Mouse (Mus musculus) forebrain, postnatal 0 days (tissue): Measurements from ENCODE around the gene Ppp1r10. TPM values are rescaled to one million over a fixed set of nuclear protein-coding genes. Genes with fewer than 3 reads are reported as not detected.
A peak's percentile ranks its signal among the peaks of the same experiment; 100 is the strongest.

Experiments
- ATAC-seq: fragments of 200-750 bp; cut with Nextera tagmentation; 2 replicates; pipeline ENCODE4 v1.8.0; 2017; ENCODE audit warnings: mild to moderate bottlenecking, moderate library complexity
- DNase-seq: peaks from one replicate; pipeline ENCODE4 v3.0.0-alpha.2; 2015
- H3K27ac ChIP-seq: fragments of 300-500 bp; sonication (generic); 2 replicates; pipeline ENCODE4 v1.5.1; 2014; ENCODE audit warnings: low read depth, mild to moderate bottlenecking, antibody characterized with exemption, low read length, moderate library complexity, mixed read lengths
- H3K27me3 ChIP-seq: fragments of 300-500 bp; sonication (generic); 2 replicates; pipeline ENCODE4 v1.6.1; 2014; ENCODE audit warnings: mild to moderate bottlenecking, low read length, mixed read lengths; ENCODE audit not compliant: insufficient read depth
- H3K36me3 ChIP-seq: fragments of 300-500 bp; sonication (generic); 2 replicates; pipeline ENCODE4 v1.6.1; 2014; ENCODE audit warnings: mild to moderate bottlenecking, moderate library complexity; ENCODE audit not compliant: insufficient read depth
- H3K4me1 ChIP-seq: fragments of 300-500 bp; sonication (generic); 2 replicates; pipeline ENCODE4 v1.6.1; 2014; ENCODE audit warnings: antibody characterized with exemption; ENCODE audit not compliant: insufficient read depth
- H3K4me2 ChIP-seq: fragments of 300-500 bp; sonication (generic); 2 replicates; pipeline ENCODE4 v1.6.1; 2014; ENCODE audit warnings: low read depth, mild to moderate bottlenecking, moderate library complexity
- H3K4me3 ChIP-seq: fragments of 300-500 bp; sonication (generic); 2 replicates; pipeline ENCODE4 v1.5.1; 2014; ENCODE audit warnings: low read depth, low read length, mixed read lengths
- H3K9ac ChIP-seq: fragments of 300-500 bp; sonication (generic); 2 replicates; pipeline ENCODE4 v1.6.1; 2014; ENCODE audit warnings: mild to moderate bottlenecking
- H3K9me3 ChIP-seq: fragments of 300-500 bp; sonication (generic); 2 replicates; pipeline ENCODE4 v1.6.1; 2016; ENCODE audit warnings: low read length
- CTCF ChIP-seq: sonication (generic); IDR thresholded peaks from 2 replicates; pipeline ENCODE4 v1.5.1; 2016; ENCODE audit warnings: antibody characterized with exemption, control low read depth, low read depth
- WGBS: fragments of 180-500 bp; shearing (Covaris S2); extraction: QIAGEN DNeasy Blood & Tissue Kit; methylation state at CpG from one replicate; pipeline ENCODE4 v1.1.7; 2014; 5-methylcytosine and 5-hydroxymethylcytosine counted together
- polyA plus RNA-seq: library from polyadenylated mRNA; unstranded; fragments of >200 nt; fragmentation: Nextera tagmentation; extraction: Ambion mirVana; gene quantifications from 2 replicates; pipeline ENCODE4 v1.2.1, GENCODE M21; 2015
- total RNA-seq: library from RNA; depleted of rRNA; stranded (reverse); fragments of >200 nt; gene quantifications from 2 replicates; pipeline ENCODE4 v1.2.3, GENCODE M21; 2014

The Ppp1r10 gene
- total and polyA plus RNA-seq, 2 experiments from 2014 or later, result 32.5 to 60.2 TPM

- WGBS, result 81% methylated on average over 8 of the region's 8 CpGs
- Histone ChIP-seq H3K4me3 (no peak overlapping the region), H3K4me1 (no peaks in the 10 kb centered on the region), H3K27ac (no peak overlapping the region), H3K4me2 (no peak overlapping the region), H3K9ac (no peak overlapping the region), H3K9me3 (no peaks in the 10 kb centered on the region), H3K27me3 (no peaks in the 10 kb centered on the region), H3K36me3 (peaks cover 38% of the 10 kb centered on the region)
- ATAC-seq, result no peak
- no peak for DNase-seq
- no peak for TF ChIP-seq CTCF
Measured at GRCm38 (mm10) chr17:35954665-35955064, 38.4 kb downstream of the Ppp1r10 start.

GRCm38 (mm10) chr17:35958533-35959223 is 42.4 kb downstream of the Ppp1r10 start:
- no peak overlapping the region for H3K27ac ChIP-seq
- no peaks in the 10 kb centered on the region for H3K27me3 ChIP-seq
- no peak overlapping the region for H3K4me3 ChIP-seq
- H3K9me3 ChIP-seq, result no peaks in the 10 kb centered on the region
- peaks cover 78% of the 10 kb centered on the region for H3K36me3 ChIP-seq
- no peaks in the 10 kb centered on the region for H3K4me1 ChIP-seq
- DNase-seq (no peak), ATAC-seq (no peak)
- H3K9ac ChIP-seq, result no peak overlapping the region
- WGBS, result 97% methylated on average over 15 of the region's 15 CpGs
- H3K4me2 ChIP-seq, result no peak overlapping the region
- TF ChIP-seq CTCF, result no peak

- 95% methylated on average over 10 of the region's 10 CpGs for WGBS
- H3K36me3 ChIP-seq, result peaks cover 67% of the 10 kb centered on the region
- H3K9me3 ChIP-seq, result no peaks in the 10 kb centered on the region
- peaks cover 3% of the 10 kb centered on the region; the same call in 1 of the 2 replicates for H3K4me1 ChIP-seq
- no peak overlapping the region for H3K4me3 ChIP-seq
- no peak overlapping the region for H3K27ac ChIP-seq
- no peak for ATAC-seq
- H3K9ac ChIP-seq, result no peak overlapping the region
- H3K4me2 ChIP-seq, result no peak overlapping the region
- DNase-seq, result no peak
- no peak for TF ChIP-seq CTCF
- no peaks in the 10 kb centered on the region for H3K27me3 ChIP-seq
Measured at GRCm38 (mm10) chr17:35963279-35963678, 47.0 kb downstream of the Ppp1r10 start.

GRCm38 (mm10) chr17:35967621-35968020 is 51.4 kb downstream of the Ppp1r10 start:
- Histone ChIP-seq H3K27me3 (no peaks in the 10 kb centered on the region), H3K4me2 (no peak overlapping the region), H3K36me3 (peaks cover 30% of the 10 kb centered on the region), H3K4me1 (peaks cover 16% of the 10 kb centered on the region), H3K9ac (no peak overlapping the region), H3K27ac (no peak overlapping the region), H3K4me3 (no peak overlapping the region), H3K9me3 (no peaks in the 10 kb centered on the region)
- DNase-seq (no peak), ATAC-seq (no peak)
- TF ChIP-seq CTCF, result no peak
- WGBS, result 94% methylated on average over 2 of the region's 2 CpGs

GRCm38 (mm10) chr17:35969418-35970389 is 53.5 kb downstream of the Ppp1r10 start, which contains the start of gene Abcf1:
Gene Abcf1, minus strand, starts transcription at chr17:35969761.
- Histone ChIP-seq H3K36me3 (peaks cover 30% of the 10 kb centered on the region), H3K4me2 (peak within 1 kb of the TSS; percentile 75), H3K4me3 (peak within 1 kb of the TSS; percentile 94), H3K4me1 (peaks cover 16% of the 10 kb centered on the region), H3K27ac (peak within 1 kb of the TSS; percentile 82), H3K9ac (peak within 1 kb of the TSS; percentile 75), H3K27me3 (no peaks in the 10 kb centered on the region), H3K9me3 (no peaks in the 10 kb centered on the region)
- no peak for TF ChIP-seq CTCF
- DNase-seq, result peak; percentile 98
- ATAC-seq, result peak; percentile 98
- under 1% methylated on average over 68 of the region's 68 CpGs for WGBS

GRCm38 (mm10) chr17:35972131-35972530 is 55.9 kb downstream of the Ppp1r10 start:
- WGBS, result 69% methylated on average over 1 of the region's 1 CpGs
- H3K4me3 ChIP-seq, result no peak overlapping the region
- no peak overlapping the region for H3K27ac ChIP-seq
- H3K36me3 ChIP-seq, result peaks cover 35% of the 10 kb centered on the region
- ATAC-seq, result no peak
- DNase-seq, result no peak
- no peak for TF ChIP-seq CTCF
- no peak overlapping the region for H3K9ac ChIP-seq
- peaks cover 16% of the 10 kb centered on the region for H3K4me1 ChIP-seq
- H3K4me2 ChIP-seq, result no peak overlapping the region
- H3K9me3 ChIP-seq, result no peaks in the 10 kb centered on the region
- no peaks in the 10 kb centered on the region for H3K27me3 ChIP-seq
